Mouse (Mus musculus) MEL (cell line): ENCODE data around the gene Gm49416. TPM values are rescaled to one million over a fixed set of nuclear protein-coding genes. Genes with fewer than 3 reads are reported as not detected.

Experiments used
- DNase-seq: peaks from one replicate; pipeline ENCODE4 v3.0.0; 2011; ENCODE audit warnings: low read depth, low spot score
- H3K27ac ChIP-seq: 2 replicates; pipeline ENCODE4 v1.5.1; 2012; ENCODE audit warnings: low read depth, mild to moderate bottlenecking, control low read depth, low read length, moderate library complexity; ENCODE audit not compliant: control insufficient read depth
- H3K27me3 ChIP-seq, 2 experiments: fragments of 150-350 bp in 1 of 2; sonication (generic) in 1 of 2; 2 replicates each; pipeline ENCODE4 v1.6.1; 2012; ENCODE audit warnings: low read length in 2 of 2, mild to moderate bottlenecking in 2 of 2, improper control_type of control experiment in 1 of 2, moderate library complexity in 1 of 2; ENCODE audit not compliant: insufficient read depth in 2 of 2, control insufficient read depth in 1 of 2
- H3K36me3 ChIP-seq, 2 experiments: 2 replicates each; pipeline ENCODE4 v1.6.1; 2012 to 2014; ENCODE audit warnings: low read length in 2 of 2, improper control_type of control experiment in 1 of 2, inconsistent platforms in 1 of 2, mild to moderate bottlenecking in 1 of 2; ENCODE audit not compliant: insufficient read depth in 2 of 2, control insufficient read depth in 1 of 2
- H3K4me1 ChIP-seq, 2 experiments: fragments of 150-350 bp in 1 of 2; sonication (generic) in 1 of 2; 2 replicates each; pipeline ENCODE4 v1.6.1; 2012; ENCODE audit warnings: low read length in 2 of 2, improper control_type of control experiment in 1 of 2, mild to moderate bottlenecking in 1 of 2; ENCODE audit not compliant: insufficient read depth in 2 of 2, control insufficient read depth in 1 of 2
- H3K4me3 ChIP-seq, 2 experiments: fragments of 150-350 bp in 1 of 2; sonication (generic) in 1 of 2; 2 replicates each; pipeline ENCODE4 v1.5.1; 2012; ENCODE audit warnings: low read depth in 2 of 2, low read length in 2 of 2, mild to moderate bottlenecking in 2 of 2, moderate library complexity in 2 of 2, control low read depth in 1 of 2, improper control_type of control experiment in 1 of 2; ENCODE audit not compliant: control insufficient read depth in 1 of 2, insufficient read depth in 1 of 2
- H3K79me2 ChIP-seq: 2 replicates; pipeline ENCODE4 v1.6.1; 2012; ENCODE audit warnings: mild to moderate bottlenecking, low read length, moderate library complexity; ENCODE audit not compliant: control insufficient read depth, poor library complexity, insufficient read depth
- H3K9ac ChIP-seq: 2 replicates; pipeline ENCODE4 v1.6.1; 2012; ENCODE audit warnings: low read depth, mild to moderate bottlenecking, control low read depth, low read length, moderate library complexity; ENCODE audit not compliant: control insufficient read depth, poor library complexity, severe bottlenecking
- H3K9me3 ChIP-seq: fragments of 150-350 bp; sonication (generic); replicated peaks from 2 replicates; pipeline ENCODE4 v1.6.1; 2012; ENCODE audit warnings: mild to moderate bottlenecking, low read length, improper control_type of control experiment, moderate library complexity; ENCODE audit not compliant: insufficient read depth
- CHD1 ChIP-seq: IDR thresholded peaks from 2 replicates; pipeline ENCODE4 v1.6.1; 2012; ENCODE audit warnings: low read depth, mild to moderate bottlenecking, inconsistent platforms, low read length, improper control_type of control experiment
- CHD2 ChIP-seq: IDR thresholded peaks from 2 replicates; pipeline ENCODE4 v1.6.1; 2011; ENCODE audit warnings: low read length, improper control_type of control experiment
- CTCF ChIP-seq, 3 experiments: IDR thresholded peaks in 2 of 3; conservative IDR thresholded peaks in 1 of 3; 2 replicates each; pipeline ENCODE4 v1.5.1; 2011 to 2012; ENCODE audit warnings: low read length in 3 of 3, low read depth in 2 of 3, mild to moderate bottlenecking in 2 of 3, improper control_type of control experiment in 1 of 3, inconsistent platforms in 1 of 3, mixed read lengths in 1 of 3, moderate library complexity in 1 of 3; ENCODE audit not compliant: control insufficient read depth in 1 of 3, insufficient read depth in 1 of 3, poor library complexity in 1 of 3, severe bottlenecking in 1 of 3
- ELF1 ChIP-seq: IDR thresholded peaks from 2 replicates; pipeline ENCODE4 v1.6.1; 2014; ENCODE audit warnings: low read depth, mild to moderate bottlenecking, inconsistent platforms, low read length, improper control_type of control experiment, moderate library complexity
- ETS1 ChIP-seq: IDR thresholded peaks from 2 replicates; pipeline ENCODE4 v1.6.1; 2012; ENCODE audit warnings: low read depth, mild to moderate bottlenecking, inconsistent platforms, low read length, improper control_type of control experiment, moderate library complexity
- GABPA ChIP-seq: IDR thresholded peaks from 2 replicates; pipeline ENCODE4 v1.6.1; 2012; ENCODE audit warnings: low read depth, mild to moderate bottlenecking, inconsistent platforms, low read length, improper control_type of control experiment, moderate library complexity
- HCFC1 ChIP-seq: IDR thresholded peaks from 2 replicates; pipeline ENCODE4 v1.6.1; 2012; ENCODE audit warnings: low read depth, mild to moderate bottlenecking, inconsistent platforms, low read length, improper control_type of control experiment, moderate library complexity
- KAT2A ChIP-seq: conservative IDR thresholded peaks from 2 replicates; pipeline ENCODE4 v1.6.1; 2012; ENCODE audit warnings: low read depth, low read length, improper control_type of control experiment, inconsistent platforms
- MEF2A ChIP-seq: IDR thresholded peaks from 2 replicates; pipeline ENCODE4 v1.6.1; 2014; ENCODE audit warnings: low read depth, mild to moderate bottlenecking, inconsistent platforms, low read length, improper control_type of control experiment; ENCODE audit not compliant: poor library complexity, insufficient replicate concordance, severe bottlenecking; ENCODE audit errors: extremely low read depth
- MXI1 ChIP-seq: IDR thresholded peaks from 2 replicates; pipeline ENCODE4 v1.6.1; 2011; ENCODE audit warnings: mild to moderate bottlenecking, low read depth, low read length, improper control_type of control experiment
- MYB ChIP-seq: IDR thresholded peaks from 2 replicates; pipeline ENCODE4 v1.6.1; 2011; ENCODE audit warnings: mild to moderate bottlenecking, low read depth, low read length, improper control_type of control experiment
- MYC ChIP-seq: IDR thresholded peaks from 2 replicates; pipeline ENCODE4 v1.6.1; 2011; ENCODE audit warnings: low read depth, mild to moderate bottlenecking, low read length, improper control_type of control experiment, moderate library complexity
- NELFE ChIP-seq: IDR thresholded peaks from 2 replicates; pipeline ENCODE4 v1.6.1; 2011; ENCODE audit warnings: low read depth, low read length, improper control_type of control experiment
- NRF1 ChIP-seq: IDR thresholded peaks from 2 replicates; pipeline ENCODE4 v1.6.1; 2014; ENCODE audit warnings: low read depth, mild to moderate bottlenecking, inconsistent platforms, low read length, improper control_type of control experiment, moderate library complexity; ENCODE audit not compliant: poor library complexity, insufficient read depth, severe bottlenecking
- POLR2A ChIP-seq, 2 experiments: IDR thresholded peaks; 2 replicates each; pipeline ENCODE4 v1.6.1; 2011 to 2012; ENCODE audit warnings: low read length in 2 of 2, mild to moderate bottlenecking in 2 of 2, control low read depth in 1 of 2, improper control_type of control experiment in 1 of 2, low read depth in 1 of 2, moderate library complexity in 1 of 2; ENCODE audit not compliant: control insufficient read depth in 1 of 2, insufficient read depth in 1 of 2, poor library complexity in 1 of 2
- POLR2AphosphoS2 ChIP-seq: IDR thresholded peaks from 2 replicates; pipeline ENCODE4 v1.6.1; 2011; ENCODE audit warnings: low read length, improper control_type of control experiment
- RAD21 ChIP-seq: IDR thresholded peaks from 2 replicates; pipeline ENCODE4 v1.6.1; 2011; ENCODE audit warnings: mild to moderate bottlenecking, low read depth, low read length, improper control_type of control experiment
- SIN3A ChIP-seq: IDR thresholded peaks from 2 replicates; pipeline ENCODE4 v1.6.1; 2012; ENCODE audit warnings: low read length, improper control_type of control experiment, inconsistent platforms
- SMC3 ChIP-seq: IDR thresholded peaks from 2 replicates; pipeline ENCODE4 v1.6.1; 2011; ENCODE audit warnings: low read depth, low read length, improper control_type of control experiment
- TBP ChIP-seq: IDR thresholded peaks from 2 replicates; pipeline ENCODE4 v1.8.0; 2011; ENCODE audit warnings: low read depth, low read length, improper control_type of control experiment
- TCF12 ChIP-seq: IDR thresholded peaks from 2 replicates; pipeline ENCODE4 v1.6.1; 2014; ENCODE audit warnings: low read depth, mild to moderate bottlenecking, inconsistent platforms, low read length, improper control_type of control experiment, moderate library complexity
- UBTF ChIP-seq: IDR thresholded peaks from 2 replicates; pipeline ENCODE4 v1.6.1; 2012; ENCODE audit warnings: low read depth, mild to moderate bottlenecking, inconsistent platforms, low read length, improper control_type of control experiment, moderate library complexity, borderline replicate concordance; ENCODE audit not compliant: insufficient read depth
- USF1 ChIP-seq: IDR thresholded peaks from 2 replicates; pipeline ENCODE4 v1.6.1; 2014; ENCODE audit warnings: low read depth, mild to moderate bottlenecking, inconsistent platforms, low read length, improper control_type of control experiment, moderate library complexity
- ZC3H11A ChIP-seq: IDR thresholded peaks from 2 replicates; pipeline ENCODE4 v1.6.1; 2012; ENCODE audit warnings: low read depth, mild to moderate bottlenecking, inconsistent platforms, low read length, improper control_type of control experiment
- ZMIZ1 ChIP-seq: IDR thresholded peaks from 2 replicates; pipeline ENCODE4 v1.6.1; 2012; ENCODE audit warnings: low read depth, mild to moderate bottlenecking, inconsistent platforms, low read length, improper control_type of control experiment, moderate library complexity
- polyA plus RNA-seq, 2 experiments: library from polyadenylated mRNA; stranded (reverse) in 1 of 2; unstranded in 1 of 2; fragments of >175 nt in 1 of 2; fragments of >200 nt in 1 of 2; gene quantifications; 2 replicates each; pipeline versions ENCODE4 v1.2.1 to v1.2.4; 2012; ENCODE audit warnings: low replicate concordance in 2 of 2, low read depth in 1 of 2; ENCODE audit not compliant: insufficient read length in 2 of 2, insufficient read depth in 1 of 2, missing spikeins in 1 of 2
- total RNA-seq: library from RNA; depleted of rRNA; stranded (reverse); fragments of 300-350 nt; gene quantifications from 2 replicates; pipeline ENCODE4 v1.2.3, GENCODE M21; 2012

Gm49416 gene
- total and polyA plus RNA-seq, 3 experiments = 0.77 to 31.2 TPM; not detected in 1

DNA sequence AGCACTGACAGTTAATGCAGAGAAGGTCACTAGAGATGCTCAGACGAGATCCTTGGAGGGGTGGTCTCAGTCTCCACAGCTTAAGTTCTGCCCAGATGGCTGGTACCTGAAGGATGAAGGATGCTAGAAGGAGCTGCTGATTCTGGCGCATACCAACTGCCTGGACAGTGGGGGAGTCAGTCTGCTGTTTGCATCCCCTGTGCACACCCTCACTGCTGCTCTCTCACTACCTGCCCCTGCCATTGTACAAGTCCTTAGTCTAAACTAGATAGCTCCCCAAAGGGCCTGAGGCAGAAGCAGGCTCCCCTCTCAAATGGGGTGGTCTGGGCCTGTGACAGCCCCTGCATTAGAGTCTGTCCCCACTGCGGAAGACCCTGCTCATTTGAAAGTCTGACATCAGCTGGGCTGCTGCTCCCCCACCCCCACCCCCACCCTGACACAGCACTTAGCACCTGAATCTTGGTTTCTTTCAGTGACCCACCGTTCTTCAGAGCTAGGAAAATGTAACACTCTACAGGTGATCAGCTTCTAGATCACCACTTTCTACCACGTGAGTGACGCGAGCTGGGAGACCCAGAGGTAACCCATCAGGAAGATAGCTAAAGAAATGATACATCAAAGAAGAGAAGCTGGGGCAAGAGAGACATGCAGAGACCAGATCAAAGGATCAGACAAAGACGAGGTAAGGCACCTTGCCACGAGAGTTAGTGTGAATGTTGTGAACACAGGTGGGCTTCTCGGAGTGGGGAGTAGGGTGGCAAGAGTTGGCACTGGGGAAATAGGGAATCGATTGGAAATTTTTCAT, 49.4 kb upstream of the Gm49416 start, which contains the start of gene Gng3:
Gene Gng3 (minus strand): TSS at position 92 of the 805 bp plus-strand sequence.
- Histone ChIP-seq H3K27ac (no peak within 1 kb of the TSS; the same call in 1 of the 2 replicates), H3K9me3 (no peaks in the 10 kb centered on the region), H3K9ac (peak within 1 kb of the TSS; percentile 91), H3K79me2 (no peaks in the 10 kb centered on the region; the same call in 1 of the 2 replicates), H3K4me3 (peak within 1 kb of the TSS; percentile 77 to 96), H3K4me1 (peaks cover 3 to 17% of the 10 kb centered on the region in 2 experiments), H3K36me3 (peaks cover 2 to 14% of the 10 kb centered on the region in 2 experiments), H3K27me3 (no peaks in the 10 kb centered on the region)
- TF ChIP-seq KAT2A = no peak
- no peak for TF ChIP-seq SMC3
- no peak for DNase-seq

DNA sequence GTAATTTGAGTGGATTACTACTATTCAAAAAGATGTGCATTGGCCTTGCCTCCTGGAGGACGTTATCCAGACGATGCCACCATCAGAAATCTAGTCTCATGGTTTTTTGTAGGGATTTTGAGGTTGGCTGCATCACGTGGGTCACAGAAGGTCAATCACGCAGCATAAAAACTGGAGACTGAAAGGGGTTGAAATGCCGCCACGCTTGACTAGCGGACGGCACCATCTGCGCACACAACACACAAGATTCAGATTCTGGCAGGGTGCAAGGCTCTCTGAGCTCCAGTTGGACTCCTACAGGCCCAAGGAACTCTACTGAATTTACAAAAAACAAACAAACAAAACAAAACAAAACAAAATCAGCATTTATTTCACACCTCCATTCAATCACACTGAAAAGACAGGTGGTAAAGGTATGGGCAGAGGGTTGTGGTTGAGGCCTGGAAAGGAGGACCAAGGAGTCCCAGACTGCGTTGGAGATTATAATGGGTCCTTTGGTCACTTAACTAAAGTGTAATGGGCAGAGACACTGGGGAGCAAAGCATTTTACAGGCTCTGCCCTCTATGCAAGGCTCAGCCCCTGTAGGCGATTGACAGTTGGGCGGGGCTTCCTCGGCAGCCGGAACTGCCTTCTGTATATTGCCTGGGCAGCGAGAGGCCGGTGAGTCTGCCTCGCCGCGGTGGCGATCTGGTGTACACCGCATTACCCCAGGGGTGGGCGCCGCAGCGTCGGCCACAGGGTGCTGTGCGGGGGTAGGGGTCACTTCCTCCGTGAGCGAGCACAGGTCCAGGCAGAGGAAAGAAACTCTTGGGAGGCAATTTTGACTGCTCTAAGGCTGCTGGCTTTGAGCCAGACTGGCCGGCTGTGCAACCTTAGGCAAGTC, 48.6 kb upstream of the Gm49416 start:
- Histone ChIP-seq H3K9ac (peak overlapping the region; percentile 83), H3K27me3 (no peaks in the 10 kb centered on the region), H3K9me3 (no peaks in the 10 kb centered on the region), H3K79me2 (no peaks in the 10 kb centered on the region; the same call in 1 of the 2 replicates), H3K36me3 (peaks cover 1 to 14% of the 10 kb centered on the region in 2 experiments), H3K4me1 (peaks cover 3 to 17% of the 10 kb centered on the region in 2 experiments), H3K4me3 (peak overlapping the region; percentile 77 to 96), H3K27ac (no peak overlapping the region; the same call in 1 of the 2 replicates)
- TF ChIP-seq POLR2AphosphoS2 (peak; percentile 60; the same call in 1 of the 2 replicates), ETS1 (0 out of 2 replicates have a peak, but pooled peaks have one; percentile 9), CHD2 (no peak), CHD1 (no peak), CTCF (IDR thresholded peaks at IDR 0.05 in 2 of 3, conservative IDR thresholded peaks at IDR 0.05 in 1 of 3; ENCODE audit: control insufficient read depth in 1 of 3, insufficient read depth in 1 of 3, low read depth in 2 of 3, low read length in 3 of 3, poor library complexity in 1 of 3, severe bottlenecking in 1 of 3) (0 out of 6 replicates have a peak, but pooled peaks of 1 of the 3 experiments have one; percentile 1), ZMIZ1 (0 out of 2 replicates have a peak, but pooled peaks have one; percentile 55), TCF12 (0 out of 2 replicates have a peak, but pooled peaks have one; percentile 4), HCFC1 (no peak; the same call in 1 of the 2 replicates), GABPA (no peak), TBP (no peak), NELFE (peak; percentile 74), NRF1 (no peak), MEF2A (no peak), UBTF (no peak), RAD21 (no peak), USF1 (0 out of 2 replicates have a peak, but pooled peaks have one; percentile 7), ELF1 (peak; percentile 45; the same call in 1 of the 2 replicates), ZC3H11A (no peak), MXI1 (peak; percentile 48), MYC (no peak), MYB (no peak), SIN3A (peak; percentile 57; the same call in 1 of the 2 replicates), POLR2A (IDR thresholded peaks at IDR 0.05; ENCODE audit: control insufficient read depth in 1 of 2, insufficient read depth in 1 of 2, low read depth in 1 of 2, low read length in 2 of 2, poor library complexity in 1 of 2) (peak; percentile 61 to 70; a peak in 3 of 4 replicates)
- DNase-seq = peak; percentile 81
